Mouse (Mus musculus) MEL (cell line): ENCODE data around the gene Ppp1r1b. TPM values are rescaled to one million over a fixed set of nuclear protein-coding genes. Genes with fewer than 3 reads are reported as not detected.

Experiments used
- DNase-seq: peaks from one replicate; pipeline ENCODE4 v3.0.0; 2011; ENCODE audit warnings: low read depth, low spot score
- H3K27ac ChIP-seq: 2 replicates; pipeline ENCODE4 v1.5.1; 2012; ENCODE audit warnings: low read depth, mild to moderate bottlenecking, control low read depth, low read length, moderate library complexity; ENCODE audit not compliant: control insufficient read depth
- H3K27me3 ChIP-seq, 2 experiments: fragments of 150-350 bp in 1 of 2; sonication (generic) in 1 of 2; 2 replicates each; pipeline ENCODE4 v1.6.1; 2012; ENCODE audit warnings: low read length in 2 of 2, mild to moderate bottlenecking in 2 of 2, improper control_type of control experiment in 1 of 2, moderate library complexity in 1 of 2; ENCODE audit not compliant: insufficient read depth in 2 of 2, control insufficient read depth in 1 of 2
- H3K36me3 ChIP-seq, 2 experiments: 2 replicates each; pipeline ENCODE4 v1.6.1; 2012 to 2014; ENCODE audit warnings: low read length in 2 of 2, improper control_type of control experiment in 1 of 2, inconsistent platforms in 1 of 2, mild to moderate bottlenecking in 1 of 2; ENCODE audit not compliant: insufficient read depth in 2 of 2, control insufficient read depth in 1 of 2
- H3K4me1 ChIP-seq, 2 experiments: fragments of 150-350 bp in 1 of 2; sonication (generic) in 1 of 2; 2 replicates each; pipeline ENCODE4 v1.6.1; 2012; ENCODE audit warnings: low read length in 2 of 2, improper control_type of control experiment in 1 of 2, mild to moderate bottlenecking in 1 of 2; ENCODE audit not compliant: insufficient read depth in 2 of 2, control insufficient read depth in 1 of 2
- H3K4me3 ChIP-seq, 2 experiments: fragments of 150-350 bp in 1 of 2; sonication (generic) in 1 of 2; 2 replicates each; pipeline ENCODE4 v1.5.1; 2012; ENCODE audit warnings: low read depth in 2 of 2, low read length in 2 of 2, mild to moderate bottlenecking in 2 of 2, moderate library complexity in 2 of 2, control low read depth in 1 of 2, improper control_type of control experiment in 1 of 2; ENCODE audit not compliant: control insufficient read depth in 1 of 2, insufficient read depth in 1 of 2
- H3K79me2 ChIP-seq: 2 replicates; pipeline ENCODE4 v1.6.1; 2012; ENCODE audit warnings: mild to moderate bottlenecking, low read length, moderate library complexity; ENCODE audit not compliant: control insufficient read depth, poor library complexity, insufficient read depth
- H3K9ac ChIP-seq: 2 replicates; pipeline ENCODE4 v1.6.1; 2012; ENCODE audit warnings: low read depth, mild to moderate bottlenecking, control low read depth, low read length, moderate library complexity; ENCODE audit not compliant: control insufficient read depth, poor library complexity, severe bottlenecking
- H3K9me3 ChIP-seq: fragments of 150-350 bp; sonication (generic); replicated peaks from 2 replicates; pipeline ENCODE4 v1.6.1; 2012; ENCODE audit warnings: mild to moderate bottlenecking, low read length, improper control_type of control experiment, moderate library complexity; ENCODE audit not compliant: insufficient read depth
- CHD2 ChIP-seq: IDR thresholded peaks from 2 replicates; pipeline ENCODE4 v1.6.1; 2011; ENCODE audit warnings: low read length, improper control_type of control experiment
- EP300 ChIP-seq, 2 experiments: IDR thresholded peaks; 2 replicates each; pipeline ENCODE4 v1.6.1; 2011; ENCODE audit warnings: improper control_type of control experiment in 2 of 2, low read length in 2 of 2, low read depth in 1 of 2, mild to moderate bottlenecking in 1 of 2
- HCFC1 ChIP-seq: IDR thresholded peaks from 2 replicates; pipeline ENCODE4 v1.6.1; 2012; ENCODE audit warnings: low read depth, mild to moderate bottlenecking, inconsistent platforms, low read length, improper control_type of control experiment, moderate library complexity
- MAFK ChIP-seq: IDR thresholded peaks from 2 replicates; pipeline ENCODE4 v1.6.1; 2011; ENCODE audit warnings: low read depth, mild to moderate bottlenecking, low read length, improper control_type of control experiment, borderline replicate concordance
- MAZ ChIP-seq: IDR thresholded peaks from 2 replicates; pipeline ENCODE4 v1.6.1; 2012; ENCODE audit warnings: low read depth, mild to moderate bottlenecking, inconsistent platforms, low read length, improper control_type of control experiment
- MEF2A ChIP-seq: IDR thresholded peaks from 2 replicates; pipeline ENCODE4 v1.6.1; 2014; ENCODE audit warnings: low read depth, mild to moderate bottlenecking, inconsistent platforms, low read length, improper control_type of control experiment; ENCODE audit not compliant: poor library complexity, insufficient replicate concordance, severe bottlenecking; ENCODE audit errors: extremely low read depth
- NELFE ChIP-seq: IDR thresholded peaks from 2 replicates; pipeline ENCODE4 v1.6.1; 2011; ENCODE audit warnings: low read depth, low read length, improper control_type of control experiment
- RAD21 ChIP-seq: IDR thresholded peaks from 2 replicates; pipeline ENCODE4 v1.6.1; 2011; ENCODE audit warnings: mild to moderate bottlenecking, low read depth, low read length, improper control_type of control experiment
- RCOR1 ChIP-seq: IDR thresholded peaks from 2 replicates; pipeline ENCODE4 v1.6.1; 2012; ENCODE audit warnings: low read depth, mild to moderate bottlenecking, inconsistent platforms, low read length, improper control_type of control experiment
- SMC3 ChIP-seq: IDR thresholded peaks from 2 replicates; pipeline ENCODE4 v1.6.1; 2011; ENCODE audit warnings: low read depth, low read length, improper control_type of control experiment
- UBTF ChIP-seq: IDR thresholded peaks from 2 replicates; pipeline ENCODE4 v1.6.1; 2012; ENCODE audit warnings: low read depth, mild to moderate bottlenecking, inconsistent platforms, low read length, improper control_type of control experiment, moderate library complexity, borderline replicate concordance; ENCODE audit not compliant: insufficient read depth
- USF1 ChIP-seq: IDR thresholded peaks from 2 replicates; pipeline ENCODE4 v1.6.1; 2014; ENCODE audit warnings: low read depth, mild to moderate bottlenecking, inconsistent platforms, low read length, improper control_type of control experiment, moderate library complexity
- ZKSCAN1 ChIP-seq: IDR thresholded peaks from 2 replicates; pipeline ENCODE4 v1.6.1; 2012; ENCODE audit warnings: low read depth, mild to moderate bottlenecking, inconsistent platforms, low read length, improper control_type of control experiment, moderate library complexity
- ZMIZ1 ChIP-seq: IDR thresholded peaks from 2 replicates; pipeline ENCODE4 v1.6.1; 2012; ENCODE audit warnings: low read depth, mild to moderate bottlenecking, inconsistent platforms, low read length, improper control_type of control experiment, moderate library complexity
- polyA plus RNA-seq, 2 experiments: library from polyadenylated mRNA; stranded (reverse) in 1 of 2; unstranded in 1 of 2; fragments of >175 nt in 1 of 2; fragments of >200 nt in 1 of 2; gene quantifications; 2 replicates each; pipeline versions ENCODE4 v1.2.1 to v1.2.4; 2012; ENCODE audit warnings: low replicate concordance in 2 of 2, low read depth in 1 of 2; ENCODE audit not compliant: insufficient read length in 2 of 2, insufficient read depth in 1 of 2, missing spikeins in 1 of 2
- total RNA-seq: library from RNA; depleted of rRNA; stranded (reverse); fragments of 300-350 nt; gene quantifications from 2 replicates; pipeline ENCODE4 v1.2.3, GENCODE M21; 2012

The Ppp1r1b gene
- total and polyA plus RNA-seq, 3 experiments = 35.2 to 114 TPM; not detected in 1

DNA sequence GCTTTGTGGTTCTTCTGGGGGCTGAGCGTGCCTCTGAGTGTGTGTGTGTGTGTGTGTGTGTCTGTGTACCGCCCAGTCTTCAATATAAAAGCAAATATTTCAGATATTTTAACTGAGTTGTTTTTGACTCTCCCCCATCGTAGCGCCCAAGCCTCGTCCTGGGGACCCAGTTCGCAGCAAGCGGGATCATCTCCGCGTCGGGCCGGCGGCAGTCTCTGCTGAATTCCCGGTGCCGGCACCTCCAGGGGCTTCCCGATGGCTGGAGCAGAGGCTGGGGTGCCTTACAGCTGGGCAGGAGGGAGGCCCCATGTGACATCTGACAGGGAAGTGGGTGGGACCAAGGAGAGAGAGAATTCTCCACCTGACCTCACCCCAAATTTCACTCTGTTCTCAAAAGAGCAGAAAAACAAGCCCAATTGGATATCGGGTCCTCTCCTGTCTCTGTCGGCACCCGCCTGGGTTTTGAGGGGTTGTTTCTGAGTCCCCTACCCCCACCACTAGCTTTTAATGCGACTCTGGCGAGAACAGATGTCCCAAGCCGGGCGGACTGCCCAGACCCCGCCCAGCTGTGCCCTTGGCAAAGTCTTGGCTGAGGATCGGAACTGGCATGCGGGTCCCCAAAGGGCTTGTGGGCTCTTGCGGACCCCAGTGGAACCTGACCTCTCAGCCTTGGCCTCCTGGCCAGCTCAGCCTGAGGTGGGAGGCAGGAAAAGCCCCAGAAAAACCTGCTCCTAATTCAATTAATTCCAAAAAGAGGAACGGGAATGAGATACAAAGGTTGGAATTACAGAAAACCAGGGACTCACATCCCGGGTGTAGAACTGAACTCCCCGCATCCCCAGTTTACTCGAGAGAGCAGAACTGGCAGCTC lies 27.2 kb upstream of the Ppp1r1b start:
- Histone ChIP-seq H3K9ac (no peak overlapping the region), H3K27ac (no peak overlapping the region), H3K9me3 (no peaks in the 10 kb centered on the region), H3K4me1 (no peaks in the 10 kb centered on the region), H3K4me3 (no peak overlapping the region), H3K27me3 (peaks cover 13 to 41% of the 10 kb centered on the region in 2 experiments), H3K79me2 (no peaks in the 10 kb centered on the region), H3K36me3 (no peaks in the 10 kb centered on the region)
- TF ChIP-seq RCOR1 (no peak), MAFK (no peak), CHD2 (no peak), ZKSCAN1 (no peak), ZMIZ1 (no peak), SMC3 (no peak), RAD21 (no peak), MEF2A (no peak), HCFC1 (no peak), NELFE (no peak), USF1 (no peak), EP300 (IDR thresholded peaks at IDR 0.05; ENCODE audit: low read depth in 1 of 2, low read length in 2 of 2) (no peak)
- DNase-seq = no peak

DNA sequence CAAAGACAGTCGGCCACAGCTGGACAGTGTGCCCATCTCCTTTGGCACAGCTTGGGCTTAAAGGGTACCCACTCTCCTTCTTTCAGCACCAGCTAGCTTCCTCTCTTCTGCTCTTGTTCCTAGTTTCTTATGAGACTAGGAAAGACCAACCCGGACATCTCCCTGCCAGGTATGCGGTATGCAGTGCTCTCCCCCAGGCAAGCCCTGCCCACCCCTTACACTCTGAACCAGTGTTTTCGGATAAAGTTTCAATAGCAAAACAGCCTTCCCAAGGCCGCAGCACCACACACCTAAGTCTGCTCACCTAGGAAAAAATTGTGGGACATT lies 26.6 kb upstream of the Ppp1r1b start:
- Histone ChIP-seq H3K9ac (no peak overlapping the region), H3K4me1 (no peaks in the 10 kb centered on the region), H3K27ac (no peak overlapping the region), H3K79me2 (no peaks in the 10 kb centered on the region), H3K4me3 (no peak overlapping the region), H3K27me3 (peaks cover 9 to 40% of the 10 kb centered on the region in 2 experiments), H3K36me3 (no peaks in the 10 kb centered on the region), H3K9me3 (no peaks in the 10 kb centered on the region)
- no peak for TF ChIP-seq UBTF
- TF ChIP-seq EP300 (IDR thresholded peaks at IDR 0.05; ENCODE audit: low read depth in 1 of 2, low read length in 2 of 2) = no peak
- TF ChIP-seq MAZ = no peak
- DNase-seq = no peak
